Mouse (Mus musculus): ENCODE results near the gene Glrx2. TPM values are rescaled to one million over a fixed set of nuclear protein-coding genes. Genes with fewer than 3 reads are reported as not detected.
A peak's percentile ranks its signal among the peaks of the same experiment; 100 is the strongest.

Gene Glrx2
- polyA plus RNA-seq, 1 experiment from 2014 or later = 111 TPM

- H3K9ac ChIP-seq (replicated peaks) = no peak overlapping the region
- H3K36me3 ChIP-seq = no peaks in the 10 kb centered on the region
- ATAC-seq (ENCODE audit: low FRiP score, low read depth) = no peak
- 83% methylated on average over 9 of the region's 9 CpGs for WGBS
- no peak overlapping the region for H3K4me3 ChIP-seq
- no peak overlapping the region for H3K4me2 ChIP-seq (replicated peaks)
- H3K27ac ChIP-seq (replicated peaks) = no peak overlapping the region
- no peaks in the 10 kb centered on the region for H3K27me3 ChIP-seq
- no peaks in the 10 kb centered on the region for H3K4me1 ChIP-seq
- H3K9me3 ChIP-seq = no peaks in the 10 kb centered on the region
These were observed 11.7 kb downstream of the Glrx2 start for GRCm38 (mm10) chr1:143727701-143728445.

GRCm38 (mm10) chr1:143730899-143731298 lies 14.8 kb downstream of the Glrx2 start:
- Histone ChIP-seq H3K9me3 (no peaks in the 10 kb centered on the region), H3K9ac (replicated peaks) (no peak overlapping the region), H3K27ac (replicated peaks) (no peak overlapping the region), H3K4me1 (no peaks in the 10 kb centered on the region), H3K36me3 (no peaks in the 10 kb centered on the region), H3K27me3 (no peaks in the 10 kb centered on the region), H3K4me2 (replicated peaks) (no peak overlapping the region), H3K4me3 (no peak overlapping the region)
- WGBS = 81% methylated on average over 2 of the region's 2 CpGs
- ATAC-seq (ENCODE audit: low FRiP score, low read depth) = no peak

- Histone ChIP-seq H3K4me1 (no peaks in the 10 kb centered on the region), H3K4me2 (replicated peaks) (no peak overlapping the region), H3K9ac (replicated peaks) (no peak overlapping the region), H3K9me3 (no peaks in the 10 kb centered on the region), H3K27me3 (no peaks in the 10 kb centered on the region), H3K27ac (replicated peaks) (no peak overlapping the region), H3K36me3 (no peaks in the 10 kb centered on the region), H3K4me3 (no peak overlapping the region)
- WGBS = 54% methylated on average over 4 of the region's 4 CpGs
- no peak for ATAC-seq (ENCODE audit: low FRiP score, low read depth)
These were observed 15.6 kb downstream of the Glrx2 start for GRCm38 (mm10) chr1:143731691-143732090.

- WGBS = 71% methylated on average over 5 of the region's 5 CpGs
These were observed 17.8 kb downstream of the Glrx2 start for GRCm38 (mm10) chr1:143733914-143734410.

GRCm38 (mm10) chr1:143738811-143739210 lies 22.7 kb downstream of the Glrx2 start:
- Histone ChIP-seq H3K9me3 (no peaks in the 10 kb centered on the region), H3K36me3 (peaks cover 15% of the 10 kb centered on the region), H3K4me2 (replicated peaks) (peak overlapping the region; percentile 76), H3K4me3 (peak overlapping the region; percentile 69), H3K27me3 (no peaks in the 10 kb centered on the region), H3K4me1 (peaks cover 17% of the 10 kb centered on the region), H3K9ac (replicated peaks) (peak overlapping the region; percentile 91; the same call in 1 of the 2 replicates), H3K27ac (replicated peaks) (0 out of 2 replicates have a peak overlapping the region, but pooled peaks have one; percentile 82)
- ATAC-seq (ENCODE audit: low FRiP score, low read depth) = no peak
- 35% methylated on average over 11 of the region's 11 CpGs for WGBS

More at GRCm38 (mm10) chr1:143733914-143734410, 17.8 kb downstream of the Glrx2 start:
- Histone ChIP-seq H3K4me1 (no peaks in the 10 kb centered on the region), H3K9me3 (no peaks in the 10 kb centered on the region), H3K27me3 (no peaks in the 10 kb centered on the region), H3K9ac (replicated peaks) (no peak overlapping the region), H3K4me2 (replicated peaks) (no peak overlapping the region), H3K4me3 (no peak overlapping the region), H3K27ac (replicated peaks) (no peak overlapping the region), H3K36me3 (no peaks in the 10 kb centered on the region)
- ATAC-seq (ENCODE audit: low FRiP score, low read depth) = no peak

- under 1% methylated on average over 71 of the region's 71 CpGs for WGBS
- Histone ChIP-seq H3K36me3 (peaks cover 23% of the 10 kb centered on the region), H3K4me2 (replicated peaks) (peak overlapping the region; percentile 76), H3K27me3 (no peaks in the 10 kb centered on the region), H3K4me1 (peaks cover 17% of the 10 kb centered on the region), H3K9ac (replicated peaks) (peak overlapping the region; percentile 91), H3K27ac (replicated peaks) (peak overlapping the region; percentile 82), H3K9me3 (no peaks in the 10 kb centered on the region), H3K4me3 (peak overlapping the region; percentile 69)
- peak; percentile 94 for ATAC-seq (ENCODE audit: low FRiP score, low read depth)
These were observed 23.5 kb downstream of the Glrx2 start for GRCm38 (mm10) chr1:143739361-143740350.

- 90% methylated on average over 10 of the region's 10 CpGs for WGBS
- H3K4me1 ChIP-seq = peaks cover 17% of the 10 kb centered on the region
- no peak overlapping the region for H3K4me3 ChIP-seq
- no peaks in the 10 kb centered on the region for H3K27me3 ChIP-seq
- no peaks in the 10 kb centered on the region for H3K9me3 ChIP-seq
- peaks cover 29% of the 10 kb centered on the region for H3K36me3 ChIP-seq
- H3K9ac ChIP-seq (replicated peaks) = no peak overlapping the region
- no peak overlapping the region for H3K27ac ChIP-seq (replicated peaks)
- ATAC-seq (ENCODE audit: low FRiP score, low read depth) = no peak
- 0 out of 2 replicates have a peak overlapping the region, but pooled peaks have one; percentile 76 for H3K4me2 ChIP-seq (replicated peaks)
These were observed 24.4 kb downstream of the Glrx2 start for GRCm38 (mm10) chr1:143740581-143740980.

GRCm38 (mm10) chr1:143741331-143741730 lies 25.2 kb downstream of the Glrx2 start:
- no peak overlapping the region for H3K27ac ChIP-seq (replicated peaks)
- H3K9ac ChIP-seq (replicated peaks) = no peak overlapping the region
- no peaks in the 10 kb centered on the region for H3K9me3 ChIP-seq
- 91% methylated on average over 5 of the region's 5 CpGs for WGBS
- no peak overlapping the region for H3K4me3 ChIP-seq
- ATAC-seq (ENCODE audit: low FRiP score, low read depth) = no peak
- peaks cover 17% of the 10 kb centered on the region for H3K4me1 ChIP-seq
- no peaks in the 10 kb centered on the region for H3K27me3 ChIP-seq
- H3K4me2 ChIP-seq (replicated peaks) = no peak overlapping the region
- peaks cover 36% of the 10 kb centered on the region for H3K36me3 ChIP-seq

GRCm38 (mm10) chr1:143742186-143742585 lies 26.0 kb downstream of the Glrx2 start:
- H3K9me3 ChIP-seq = no peaks in the 10 kb centered on the region
- WGBS = 61% methylated on average over 6 of the region's 6 CpGs
- H3K4me3 ChIP-seq = no peak overlapping the region
- peaks cover 38% of the 10 kb centered on the region for H3K36me3 ChIP-seq
- no peak overlapping the region for H3K27ac ChIP-seq (replicated peaks)
- peaks cover 17% of the 10 kb centered on the region for H3K4me1 ChIP-seq
- H3K4me2 ChIP-seq (replicated peaks) = no peak overlapping the region
- no peak for ATAC-seq (ENCODE audit: low FRiP score, low read depth)
- H3K9ac ChIP-seq (replicated peaks) = no peak overlapping the region
- no peaks in the 10 kb centered on the region for H3K27me3 ChIP-seq

- peaks cover 47% of the 10 kb centered on the region for H3K36me3 ChIP-seq
- 93% methylated on average over 10 of the region's 10 CpGs for WGBS
- H3K27me3 ChIP-seq = no peaks in the 10 kb centered on the region
- H3K4me3 ChIP-seq = no peak overlapping the region
- no peak overlapping the region for H3K9ac ChIP-seq (replicated peaks)
- H3K27ac ChIP-seq (replicated peaks) = no peak overlapping the region
- no peak overlapping the region for H3K4me2 ChIP-seq (replicated peaks)
- no peak for ATAC-seq (ENCODE audit: low FRiP score, low read depth)
- H3K4me1 ChIP-seq = peaks cover 13% of the 10 kb centered on the region; the same call in 1 of the 2 replicates
- no peaks in the 10 kb centered on the region for H3K9me3 ChIP-seq
These were observed 29.7 kb downstream of the Glrx2 start for GRCm38 (mm10) chr1:143745871-143746270.

- Histone ChIP-seq H3K4me1 (0 out of 2 replicates have a peak, but pooled peaks cover 2% of the 10 kb centered on the region), H3K9me3 (no peaks in the 10 kb centered on the region), H3K4me3 (no peak overlapping the region), H3K27ac (replicated peaks) (no peak overlapping the region), H3K4me2 (replicated peaks) (no peak overlapping the region), H3K36me3 (peaks cover 61% of the 10 kb centered on the region), H3K9ac (replicated peaks) (no peak overlapping the region), H3K27me3 (no peaks in the 10 kb centered on the region)
- 91% methylated on average over 8 of the region's 8 CpGs for WGBS
- no peak for ATAC-seq (ENCODE audit: low FRiP score, low read depth)
These were observed 46.0 kb downstream of the Glrx2 start for GRCm38 (mm10) chr1:143762159-143762558.

All from midbrain, embryonic 12.5 days (tissue).